In the genomic region with DNA sequence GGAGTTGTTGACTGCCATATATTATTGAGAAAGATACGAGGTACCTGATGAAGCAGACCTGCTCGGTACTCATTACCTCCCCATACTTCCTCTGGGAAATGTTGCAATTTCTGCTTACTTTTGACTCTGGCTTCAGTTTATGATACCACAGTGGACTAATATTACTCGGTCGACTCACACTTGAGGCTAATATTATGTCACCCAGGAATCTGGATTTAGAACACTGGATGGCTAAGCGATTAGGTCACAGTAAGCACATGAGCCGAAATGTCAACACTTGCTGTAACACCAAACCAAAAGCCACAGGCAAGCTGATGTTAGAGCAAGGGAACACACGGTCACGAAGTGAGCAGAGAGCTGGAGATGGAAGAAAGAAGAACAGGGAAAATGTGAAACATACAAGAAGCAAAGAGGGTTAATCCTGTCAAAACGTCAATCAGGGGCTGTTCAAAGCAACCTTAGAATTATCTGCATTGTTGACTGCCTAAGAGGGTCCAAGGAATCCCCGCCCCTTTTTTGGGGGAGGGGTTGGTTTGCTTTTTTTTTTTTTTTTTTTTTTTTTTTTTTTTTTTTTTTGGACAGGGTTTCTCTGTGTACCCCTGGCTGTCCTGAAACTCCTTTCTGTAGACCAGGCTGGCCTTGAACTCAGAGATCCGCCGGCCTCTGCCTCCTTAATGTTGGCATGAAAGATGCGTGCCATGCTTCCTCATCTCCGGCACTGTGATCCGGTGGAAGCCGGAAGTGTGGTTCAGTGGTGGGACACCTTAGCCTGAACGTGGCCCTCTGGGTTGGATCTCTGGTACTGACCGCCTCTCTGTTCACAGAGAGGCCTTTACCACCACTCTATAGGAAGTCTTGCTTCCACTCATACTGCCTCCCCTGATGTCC, we compare ENCODE assay signal across 10 mouse cellular contexts. TPM values are rescaled to one million over a fixed set of nuclear protein-coding genes. Genes with fewer than 3 reads are reported as not detected.
DNase-seq lines count a peak whose midpoint lies in the region; ATAC-seq lines count a peak whose summit lies in the region.
"Had no signal": no experiment of that assay in that cellular context is flagged by ENCODE, and none has a peak within 500 bp of the region (broad histone marks: within the 10 kb centered on the region; RNA-seq: fewer than 3 reads in every experiment).

No protein-coding gene starts in this region.

- H3K4me2 ChIP-seq in heart, embryonic 12.5 days = peak overlapping the region; percentile 20; the same call in 1 of the 2 replicates
- H3K4me2 ChIP-seq in forebrain, embryonic 15.5 days (replicated peaks) = no peak overlapping the region
- no peak overlapping the region for H3K4me2 ChIP-seq in hindbrain, embryonic 14.5 days (replicated peaks)
- H3K4me2 ChIP-seq: neural tube, embryonic 13.5 days had no signal

- no peak overlapping the region for H3K9ac ChIP-seq in heart, embryonic 12.5 days
- no peak overlapping the region for H3K9ac ChIP-seq in forebrain, embryonic 15.5 days (replicated peaks)
- H3K9ac ChIP-seq in hindbrain, embryonic 14.5 days = no peak overlapping the region
- H3K9ac ChIP-seq: neural tube, embryonic 13.5 days had no signal

- no peaks in the 10 kb centered on the region for H3K36me3 ChIP-seq in heart, embryonic 12.5 days
- no peaks in the 10 kb centered on the region for H3K36me3 ChIP-seq in forebrain, embryonic 15.5 days
- no peaks in the 10 kb centered on the region for H3K36me3 ChIP-seq in hindbrain, embryonic 14.5 days (replicated peaks; ENCODE audit: control insufficient read depth, insufficient read depth)
- H3K36me3 ChIP-seq: neural tube, embryonic 13.5 days had no signal

- peaks cover 39% of the 10 kb centered on the region for H3K4me1 ChIP-seq in heart, embryonic 12.5 days (replicated peaks)
- H3K4me1 ChIP-seq in forebrain, embryonic 15.5 days = peaks cover 7% of the 10 kb centered on the region; the same call in 1 of the 2 replicates
- H3K4me1 ChIP-seq in hindbrain, embryonic 14.5 days (replicated peaks; ENCODE audit: control insufficient read depth, insufficient read depth, low read length) = no peaks in the 10 kb centered on the region
- H3K4me1 ChIP-seq: neural tube, embryonic 13.5 days had no signal

- ATAC-seq in heart, embryonic 12.5 days (ENCODE audit: insufficient number of reproducible peaks, low FRiP score) = peak; percentile 76
- ATAC-seq in forebrain, embryonic 15.5 days (replicated peaks) = no peak
- no peak for ATAC-seq in hindbrain, embryonic 14.5 days (ENCODE audit: low FRiP score)

- H3K4me3 ChIP-seq in heart, embryonic 12.5 days = no peak overlapping the region
- no peak overlapping the region for H3K4me3 ChIP-seq in forebrain, embryonic 15.5 days
- H3K4me3 ChIP-seq in hindbrain, embryonic 14.5 days (replicated peaks; ENCODE audit: low read length) = no peak overlapping the region
- H3K4me3 ChIP-seq: neural tube, embryonic 13.5 days had no signal

- peak; percentile 13 for DNase-seq in embryo, embryonic 11 days
- DNase-seq in embryo, embryonic 10.5 days (ENCODE audit: low spot score) = no peak
- peak; percentile 83 for DNase-seq in NIH3T3 (ENCODE audit: low read depth)
- DNase-seq in lung, postnatal 10 days = peak; percentile 67
- no peak for DNase-seq in kidney, adult 9 months
- DNase-seq in hindbrain, embryonic 14.5 days (ENCODE audit: low spot score) = no peak
- DNase-seq: cerebellum, adult 11 months had no signal

- H3K27ac ChIP-seq in heart, embryonic 12.5 days (ENCODE audit: poor library complexity, severe bottlenecking) = peak overlapping the region; percentile 91
- no peak overlapping the region for H3K27ac ChIP-seq in forebrain, embryonic 15.5 days (replicated peaks)
- no peak overlapping the region for H3K27ac ChIP-seq in hindbrain, embryonic 14.5 days
- H3K27ac ChIP-seq: neural tube, embryonic 13.5 days had no signal

- no peaks in the 10 kb centered on the region for H3K9me3 ChIP-seq in heart, embryonic 12.5 days (replicated peaks)
- no peaks in the 10 kb centered on the region for H3K9me3 ChIP-seq in forebrain, embryonic 15.5 days
- H3K9me3 ChIP-seq in hindbrain, embryonic 14.5 days (ENCODE audit: control insufficient read depth, low read length) = no peaks in the 10 kb centered on the region
- H3K9me3 ChIP-seq: neural tube, embryonic 13.5 days had no signal

- H3K27me3 ChIP-seq in heart, embryonic 12.5 days (replicated peaks) = no peaks in the 10 kb centered on the region
- H3K27me3 ChIP-seq in forebrain, embryonic 15.5 days = no peaks in the 10 kb centered on the region
- H3K27me3 ChIP-seq in hindbrain, embryonic 14.5 days (ENCODE audit: control insufficient read depth, insufficient read depth, low read length) = no peaks in the 10 kb centered on the region
- H3K27me3 ChIP-seq: neural tube, embryonic 13.5 days had no signal

- 56% methylated on average over 18 of the region's 18 CpGs for WGBS in heart, embryonic 12.5 days
- WGBS in forebrain, embryonic 15.5 days = 86% methylated on average over 18 of the region's 18 CpGs
- WGBS in hindbrain, embryonic 14.5 days = 85% methylated on average over 18 of the region's 18 CpGs

RNA-seq across cellular contexts. Expression of gene Slain2, which starts 9.0 kb away (rescaled TPM):
- polyA plus RNA-seq in heart, embryonic 12.5 days (2016; fragmentation: Nextera tagmentation; extraction: Ambion mirVana) = 31.4 and 32.6 TPM in 2 replicates
- polyA plus RNA-seq in forebrain, embryonic 15.5 days (2015; fragmentation: Nextera tagmentation; extraction: Ambion mirVana) = 17.9 and 18.4 TPM in 2 replicates
- 24.6 and 29.6 TPM in 2 replicates for polyA plus RNA-seq in hindbrain, embryonic 14.5 days (2014; fragmentation: Nextera tagmentation; extraction: Ambion mirVana)

RNA-seq across cellular contexts. Expression of gene Tec, which starts 36.9 kb away (rescaled TPM):
- polyA plus RNA-seq in heart, embryonic 12.5 days (2016; fragmentation: Nextera tagmentation; extraction: Ambion mirVana) = 17.1 TPM in 2 replicates
- polyA plus RNA-seq in forebrain, embryonic 15.5 days (2015; fragmentation: Nextera tagmentation; extraction: Ambion mirVana) = 3.5 and 3.7 TPM in 2 replicates
- 7.6 and 8.8 TPM in 2 replicates for polyA plus RNA-seq in hindbrain, embryonic 14.5 days (2014; fragmentation: Nextera tagmentation; extraction: Ambion mirVana)

Comparison
In these comparisons a context has a peak if more than half of its experiments do, and no peak if none do; other contexts are left out.
1. DNase-seq: peak in embryo, embryonic 11 days (single experiment), NIH3T3 (single experiment) and lung, postnatal 10 days (single experiment); none in embryo, embryonic 10.5 days (single experiment), kidney, adult 9 months (single experiment) and hindbrain, embryonic 14.5 days (single experiment).